Mouse (Mus musculus) urinary bladder, adult 2 months (tissue): ENCODE results near the gene Sppl3. TPM values are rescaled to one million over a fixed set of nuclear protein-coding genes. Genes with fewer than 3 reads are reported as not detected.

ENCODE experiments used
- polyA plus RNA-seq: library from polyadenylated mRNA; depleted of rRNA; stranded (reverse); fragments of >200 nt; gene quantifications from 2 replicates; pipeline ENCODE4 v1.2.3, GENCODE M21; 2012; rRNA removed

The Sppl3 gene
- polyA plus RNA-seq, 1 experiment = 62.5 TPM

Other genes with a start within 250 kb of the Sppl3 start
- gene Ankrd13a, start 236.5 kb upstream of the Sppl3 start, polyA plus RNA-seq = 55.6 and 63.2 TPM in 2 replicates
- gene Git2, start 235.6 kb upstream of the Sppl3 start, polyA plus RNA-seq = 37.5 and 46.6 TPM in 2 replicates
- gene 1500011B03Rik, start 187.7 kb upstream of the Sppl3 start, polyA plus RNA-seq = 46.2 and 54.9 TPM in 2 replicates
- not detected in 2 replicates for gene 4930519G04Rik, start 157.5 kb upstream of the Sppl3 start, polyA plus RNA-seq
- gene Gm9936, start 152.5 kb upstream of the Sppl3 start, polyA plus RNA-seq = 0.01 and 0.04 TPM in 2 replicates
- gene Oasl2, start 114.2 kb upstream of the Sppl3 start, polyA plus RNA-seq = 30.2 and 36.0 TPM in 2 replicates
- gene Oasl1, start 87.9 kb upstream of the Sppl3 start, polyA plus RNA-seq = 1.7 and 2.2 TPM in 2 replicates
- gene 2210016L21Rik, start 69.0 kb upstream of the Sppl3 start, polyA plus RNA-seq = 36.2 and 37.4 TPM in 2 replicates
- 0.06 and 0.09 TPM in 2 replicates for gene Hnf1a, start 40.0 kb upstream of the Sppl3 start, polyA plus RNA-seq
- gene Gm10401, start 87.2 kb downstream of the Sppl3 start, polyA plus RNA-seq = 0.23 TPM in 1 of 2 replicates, not detected in the other
- gene Acads, start 108.2 kb downstream of the Sppl3 start, polyA plus RNA-seq = 54.0 and 60.2 TPM in 2 replicates
- 24.0 and 27.4 TPM in 2 replicates for gene Unc119b, start 123.8 kb downstream of the Sppl3 start, polyA plus RNA-seq
- gene Mlec, start 147.0 kb downstream of the Sppl3 start, polyA plus RNA-seq = 82.1 and 95.2 TPM in 2 replicates
- gene Cabp1, start 183.2 kb downstream of the Sppl3 start, polyA plus RNA-seq = 3.6 and 3.9 TPM in 2 replicates
- 52.7 and 63.5 TPM in 2 replicates for gene Pop5, start 224.7 kb downstream of the Sppl3 start, polyA plus RNA-seq